Mouse (Mus musculus): ENCODE results near the gene Nebl.

The Nebl gene

DNA sequence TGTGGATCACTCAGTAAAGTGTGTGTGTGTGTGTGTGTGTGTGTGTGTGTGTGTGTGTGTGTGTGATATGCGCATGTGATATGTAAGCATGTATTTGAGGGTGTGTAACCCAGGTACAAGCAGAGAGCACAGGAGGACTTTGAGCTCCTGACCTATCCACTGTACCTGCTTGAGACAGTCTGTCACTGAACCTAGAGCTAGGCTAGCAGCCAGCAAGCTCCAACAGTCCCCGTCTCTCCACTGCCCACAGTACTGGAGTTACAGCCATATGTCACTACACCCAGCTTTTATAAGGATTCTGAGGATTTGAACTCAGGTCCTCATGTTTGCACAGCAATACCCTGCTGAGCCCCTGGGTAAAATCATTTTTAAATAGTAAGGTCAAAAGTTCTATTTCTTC, 215.6 kb downstream of the Nebl start:
- no peak for DNase-seq (ENCODE audit: low read depth)

DNA sequence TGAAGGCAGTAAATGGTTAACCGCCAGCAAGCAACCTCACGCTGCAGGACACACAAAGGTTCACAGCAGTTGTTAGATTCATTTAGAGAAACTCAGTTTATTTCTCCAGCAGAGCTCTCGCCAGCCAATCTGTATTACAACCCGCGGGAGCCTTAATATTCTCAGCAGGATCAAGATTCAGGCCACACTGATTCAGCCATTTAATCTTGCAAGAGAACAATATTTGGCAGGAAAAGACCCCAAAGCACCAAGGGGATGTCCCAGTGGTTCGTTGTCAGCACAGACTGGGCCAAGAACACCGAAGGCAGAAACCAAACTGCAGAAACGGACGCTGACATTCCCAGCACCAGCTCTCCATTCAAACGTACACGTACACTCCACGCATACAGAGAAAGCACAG, 216.5 kb downstream of the Nebl start:
- DNase-seq (ENCODE audit: low read depth): no peak

DNA sequence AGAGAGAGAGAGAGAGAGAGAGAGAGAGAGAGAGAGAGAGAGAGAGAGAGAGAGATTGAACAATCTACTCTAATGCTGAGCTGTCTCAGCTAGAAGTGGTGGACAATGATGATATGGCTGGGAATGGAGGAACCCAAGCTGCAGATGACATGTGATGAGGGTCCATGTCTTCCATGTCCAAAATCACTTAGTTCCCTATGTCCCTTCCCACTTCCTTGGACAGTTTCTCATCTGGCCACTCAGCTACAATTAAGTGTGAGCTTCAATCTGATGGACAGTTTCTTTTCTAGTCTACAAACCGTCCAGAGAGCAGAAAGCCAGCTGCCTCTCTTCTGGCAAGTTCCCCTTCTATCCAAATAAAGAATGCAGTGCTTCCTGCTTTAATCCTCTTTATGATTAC, 221.3 kb downstream of the Nebl start:
- no peak for DNase-seq (ENCODE audit: low read depth)

DNA sequence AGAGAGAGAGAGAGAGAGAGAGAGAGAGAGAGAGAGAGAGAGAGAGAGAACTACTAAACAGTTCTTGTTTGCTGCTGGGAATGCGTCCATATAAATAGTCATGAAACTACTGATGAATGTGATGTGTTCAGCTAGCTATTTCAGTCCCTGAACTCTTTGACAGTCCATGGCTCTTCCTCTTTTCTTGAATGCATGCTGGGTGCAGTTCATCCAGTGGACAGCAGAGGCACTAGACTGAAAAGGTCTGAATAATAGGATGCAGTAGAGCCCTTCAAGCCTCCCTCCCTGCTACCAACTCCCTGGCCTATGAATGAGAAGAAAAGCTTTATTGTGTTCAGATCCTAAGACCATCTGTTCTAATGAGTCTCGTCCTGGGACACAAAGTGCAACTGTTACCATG, 223.9 kb downstream of the Nebl start:
- DNase-seq (ENCODE audit: low read depth): no peak

DNA sequence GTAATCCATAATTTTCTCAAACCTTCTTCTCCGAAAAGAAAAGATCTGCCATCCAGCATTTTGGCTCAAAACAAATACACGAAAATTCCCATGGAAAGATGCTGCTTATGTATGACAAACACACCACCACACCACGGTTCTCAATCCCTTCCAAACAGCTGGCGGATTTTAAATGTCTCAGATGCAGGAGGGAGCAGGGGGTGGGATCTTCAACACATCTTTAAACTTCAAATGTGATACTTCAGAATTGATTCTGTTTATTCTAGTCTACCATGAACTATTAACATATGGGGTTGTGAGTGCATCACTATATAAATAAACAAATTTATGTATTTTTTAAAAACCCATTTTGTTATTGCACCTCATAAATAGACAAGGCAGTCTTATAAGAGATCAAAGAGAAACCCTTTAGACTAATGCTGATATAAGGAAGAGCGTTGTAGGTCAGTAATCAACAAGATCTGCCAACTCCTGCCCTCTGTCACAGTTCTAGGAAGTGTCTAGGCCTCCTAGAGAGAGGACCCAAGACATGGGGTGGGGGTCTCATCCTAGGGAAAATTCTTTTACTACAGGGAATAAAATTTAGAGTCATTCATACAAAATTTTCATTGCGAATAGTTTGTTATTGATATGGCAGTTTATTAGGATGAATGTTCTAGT, 227.0 kb downstream of the Nebl start:
- no peak for DNase-seq (ENCODE audit: low read depth)

DNA sequence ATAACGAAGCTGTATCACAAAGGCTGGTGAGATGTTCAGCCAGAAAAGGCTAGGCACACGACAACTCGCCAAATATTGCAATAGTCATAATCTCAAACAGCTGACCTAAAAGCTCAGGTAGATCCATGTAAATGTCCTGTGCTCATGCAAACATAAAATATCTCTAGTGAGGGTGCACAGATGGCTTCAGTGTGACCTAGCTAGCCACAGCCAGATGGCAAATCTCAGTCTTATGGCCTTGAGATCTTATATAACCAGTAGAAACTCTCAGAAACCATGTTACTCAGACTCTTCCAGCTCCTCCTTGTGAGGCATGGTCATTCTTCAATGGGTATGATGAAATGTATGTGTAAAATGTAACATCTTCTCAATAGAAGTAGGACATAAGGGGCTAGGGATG, 230.2 kb downstream of the Nebl start:
- DNase-seq (ENCODE audit: low read depth): no peak

DNA sequence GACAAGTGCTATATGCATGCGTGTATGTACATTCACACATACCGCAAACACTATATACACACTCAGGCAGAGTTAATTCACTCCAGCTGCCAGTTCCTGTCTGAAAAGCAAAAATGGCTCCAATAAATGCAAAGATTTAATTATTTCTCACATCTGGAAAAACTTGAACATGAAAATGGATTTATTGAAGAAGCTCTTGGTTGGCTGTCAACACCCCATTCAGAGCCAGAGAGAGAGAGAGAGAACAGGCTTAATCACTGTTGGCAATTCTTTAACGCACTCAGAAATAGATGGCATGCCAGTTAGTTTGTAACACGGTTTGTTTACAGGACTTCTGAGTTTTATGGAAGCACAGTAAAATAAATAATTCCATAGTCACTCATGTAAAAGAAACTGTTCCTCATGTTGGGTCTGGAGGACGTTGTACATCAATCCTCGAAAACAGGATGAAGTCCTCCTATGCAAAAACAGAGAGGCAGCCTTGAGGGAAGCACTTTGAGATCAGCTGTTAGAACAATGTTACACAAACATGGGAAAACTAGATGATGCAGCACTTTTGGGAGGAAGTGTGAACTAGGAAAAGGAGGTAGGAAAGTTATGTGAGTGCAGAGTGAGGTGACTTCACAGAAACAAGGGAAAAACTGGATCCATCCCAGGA, 265.6 kb downstream of the Nebl start:
- DNase-seq (ENCODE audit: low read depth): no peak

DNA sequence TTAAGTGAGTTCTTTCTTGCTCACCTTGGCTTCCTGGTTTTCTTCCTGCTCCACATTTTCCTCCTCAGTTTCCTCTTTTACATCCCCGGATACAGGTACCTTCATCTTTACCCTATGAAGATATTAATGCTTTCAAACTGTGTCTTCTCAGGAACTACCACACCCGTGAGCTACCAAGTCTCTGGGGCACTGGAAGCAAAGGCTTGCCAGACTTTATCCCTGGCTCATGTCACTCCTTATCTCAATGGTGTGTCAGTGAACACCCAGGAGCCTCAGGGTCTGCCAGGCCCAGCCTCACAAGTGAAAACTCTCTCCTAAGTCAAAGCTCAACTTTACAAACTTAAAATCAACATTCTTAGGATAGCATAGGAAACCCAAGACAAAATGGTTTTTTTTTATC, 270.8 kb downstream of the Nebl start:
- no peak for DNase-seq (ENCODE audit: low read depth)

DNA sequence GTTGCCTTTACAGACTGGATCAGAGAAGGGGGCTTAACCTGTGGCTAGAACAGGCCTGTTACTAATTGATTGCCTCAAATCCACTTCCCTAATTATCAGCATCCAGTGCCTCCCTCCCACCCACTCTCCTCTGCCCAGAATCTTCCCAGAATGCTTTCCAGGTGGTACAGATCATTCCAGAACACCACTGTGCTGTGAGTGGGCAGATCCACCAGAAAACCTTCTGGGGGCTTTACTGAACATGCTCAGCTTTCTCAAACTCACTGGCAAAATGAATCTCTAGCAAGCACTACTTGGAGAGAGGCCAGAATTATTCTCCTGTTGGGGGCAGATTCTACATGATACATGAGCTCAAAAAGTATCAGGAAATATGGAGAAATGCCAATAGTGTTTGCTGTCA, 277.6 kb downstream of the Nebl start:
- DNase-seq (ENCODE audit: low read depth): no peak

DNA sequence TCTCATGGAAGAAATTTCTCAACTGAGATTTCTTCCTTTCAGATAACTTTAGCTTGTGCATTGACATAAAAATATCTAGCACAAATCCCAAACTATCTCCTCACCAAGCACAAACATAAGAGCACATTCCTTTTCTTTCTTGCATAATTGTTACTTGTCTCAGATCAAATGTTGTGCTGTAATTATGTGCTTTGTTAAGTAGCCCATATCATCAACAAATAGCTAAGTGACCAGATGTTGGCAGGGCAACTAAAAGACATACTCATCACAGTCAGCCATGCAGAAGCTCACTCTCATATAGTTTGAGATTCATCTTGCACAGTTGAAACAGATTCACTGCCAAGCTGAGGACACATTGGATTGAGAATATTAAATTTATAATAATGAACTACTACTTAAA, 282.9 kb downstream of the Nebl start:
- no peak for DNase-seq (ENCODE audit: low read depth)

DNA sequence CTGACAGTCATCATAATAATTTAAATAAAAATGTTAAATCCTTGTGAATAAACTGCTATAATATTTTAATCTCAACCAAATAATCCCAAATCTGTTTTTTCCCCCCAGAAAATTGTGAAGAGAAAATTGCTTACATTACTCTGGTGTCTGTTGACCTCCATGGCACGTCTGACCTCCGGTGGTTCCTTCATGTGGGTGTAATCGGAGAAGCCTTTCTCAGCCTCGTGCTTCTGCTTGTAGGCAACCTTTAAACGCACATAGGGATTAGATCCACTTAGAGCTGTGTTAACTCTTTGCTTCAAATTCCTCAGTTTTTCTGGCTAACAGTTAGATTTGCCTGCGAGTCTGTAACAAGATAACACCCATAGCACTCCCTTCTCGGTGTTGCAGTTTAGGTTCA, 287.7 kb downstream of the Nebl start:
- DNase-seq (ENCODE audit: low read depth): no peak

DNA sequence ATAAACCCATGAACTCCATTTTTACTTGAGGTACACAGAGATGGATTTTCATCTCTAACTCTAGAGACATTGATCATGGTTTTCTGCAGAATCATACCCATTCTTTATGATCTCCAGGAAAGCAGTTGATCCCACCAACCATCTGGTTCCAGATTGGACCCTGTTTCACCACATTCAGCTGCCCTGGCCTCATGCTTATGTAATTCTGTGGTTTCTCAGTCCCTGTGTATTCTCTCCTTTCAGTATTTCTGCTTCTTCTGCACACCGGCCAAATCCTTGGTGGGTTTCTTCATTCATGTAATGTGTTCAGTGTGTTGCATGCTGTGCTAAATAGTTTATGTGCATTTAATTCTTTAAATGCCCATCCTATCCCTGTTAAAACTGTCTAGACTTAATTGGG, 292.9 kb downstream of the Nebl start:
- DNase-seq (ENCODE audit: low read depth): no peak

DNA sequence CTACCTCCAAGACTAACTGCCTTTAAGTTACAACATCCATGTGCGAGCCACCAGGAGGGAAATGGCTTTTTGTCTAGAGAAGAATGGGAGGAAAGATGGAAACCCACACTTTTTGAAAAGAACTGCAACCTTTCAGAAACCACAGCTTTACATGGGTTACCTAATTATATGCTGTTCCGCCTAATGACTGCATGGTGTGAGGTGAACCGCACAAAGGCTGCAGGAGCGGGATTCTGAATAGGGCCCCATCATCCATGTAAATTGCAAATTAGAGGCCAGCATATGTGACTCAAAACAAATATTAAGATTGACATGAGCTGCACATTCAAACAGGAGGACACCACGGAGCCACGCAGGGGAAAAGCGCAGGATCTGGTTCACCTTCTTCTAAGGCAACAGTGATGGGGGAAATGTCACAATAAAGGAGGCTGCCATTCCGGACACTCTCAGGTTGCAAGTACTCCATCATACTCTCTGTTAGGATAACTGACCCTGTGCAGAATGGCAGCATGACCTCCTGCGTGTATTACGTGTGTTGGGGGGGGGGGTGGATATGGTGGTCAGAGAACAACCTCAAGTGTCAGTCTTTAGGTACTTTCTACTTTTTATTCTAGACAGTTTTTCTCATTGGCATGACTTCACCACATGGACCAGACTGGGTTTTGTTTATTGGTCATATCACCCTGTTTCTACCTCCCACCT, 294.4 kb downstream of the Nebl start:
- DNase-seq (ENCODE audit: low read depth): no peak

DNA sequence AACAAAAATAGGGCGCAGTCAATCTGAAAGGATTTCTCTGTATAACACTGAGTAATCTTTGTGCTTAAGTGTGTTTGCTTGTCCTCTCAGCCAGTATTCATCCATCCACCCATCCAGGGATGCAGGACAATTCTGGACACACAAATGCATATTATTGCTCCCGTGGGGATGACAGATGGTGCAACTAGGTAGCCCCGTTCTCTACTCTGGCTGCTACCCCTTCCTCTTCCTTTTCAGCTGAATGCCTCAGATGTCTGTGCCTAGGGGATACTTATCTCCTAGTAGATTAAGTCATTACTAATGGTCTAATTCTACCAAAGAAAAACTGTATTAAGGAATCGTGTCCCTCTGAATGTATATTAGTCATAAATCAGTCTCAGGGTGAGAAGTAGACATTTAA, 296.0 kb downstream of the Nebl start:
- DNase-seq (ENCODE audit: low read depth): no peak

DNA sequence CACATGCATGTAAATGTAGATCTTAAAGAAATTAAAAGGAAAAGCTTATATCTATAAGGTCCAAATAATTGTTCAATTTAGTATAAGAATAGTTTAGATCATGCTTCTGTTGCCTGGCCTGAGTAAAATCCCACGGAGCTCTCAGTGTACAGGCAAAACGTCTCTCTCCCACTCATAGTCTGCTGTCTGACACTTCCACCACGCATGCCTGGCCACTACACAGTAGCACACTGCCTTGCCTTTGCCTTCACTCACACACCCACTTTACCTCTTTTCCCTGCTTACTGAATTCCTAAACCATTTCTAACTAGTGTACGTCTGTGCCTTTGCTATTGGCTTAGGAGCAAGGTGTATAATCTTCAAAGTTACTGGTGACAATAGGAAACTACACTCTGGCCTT, 302.2 kb downstream of the Nebl start:
- no peak for DNase-seq (ENCODE audit: low read depth)

DNA sequence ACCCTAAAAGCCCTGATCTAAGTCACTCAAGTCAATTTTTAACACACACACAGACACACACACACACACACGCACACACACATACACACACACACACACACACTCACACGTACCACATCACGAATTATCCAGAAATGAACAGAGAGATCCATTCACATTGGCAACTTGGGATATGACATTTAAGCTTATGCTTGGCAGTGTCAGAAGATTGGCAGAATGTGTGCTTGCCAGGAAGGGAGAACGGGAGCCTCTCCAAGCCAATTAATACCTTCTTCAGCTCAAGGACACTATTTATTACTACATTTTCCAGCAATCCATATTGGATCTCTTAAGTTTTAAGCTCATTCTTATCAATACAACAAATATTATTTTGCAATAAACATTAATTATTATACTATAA, 303.1 kb downstream of the Nebl start:
- DNase-seq (ENCODE audit: low read depth): no peak

DNA sequence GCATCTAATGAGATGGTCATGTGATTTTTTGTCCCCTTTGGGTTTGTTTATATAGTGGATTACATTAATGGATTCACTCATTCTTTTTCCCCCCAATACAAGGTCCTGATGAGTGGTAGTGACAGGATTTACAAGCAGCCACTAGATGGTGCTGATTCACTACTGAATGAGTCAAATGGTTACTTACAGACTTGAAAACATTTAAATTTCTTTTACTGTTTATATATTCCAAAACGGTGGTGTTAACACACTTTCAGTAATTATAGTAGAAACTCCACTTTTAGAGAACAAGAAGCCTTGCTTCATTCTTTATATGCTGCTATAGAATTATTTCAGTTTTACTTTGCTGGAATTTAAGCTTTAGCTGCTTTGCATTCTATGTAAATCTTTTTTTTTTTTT, 308.3 kb downstream of the Nebl start:
- peak; percentile 63 for DNase-seq (ENCODE audit: low read depth)

DNA sequence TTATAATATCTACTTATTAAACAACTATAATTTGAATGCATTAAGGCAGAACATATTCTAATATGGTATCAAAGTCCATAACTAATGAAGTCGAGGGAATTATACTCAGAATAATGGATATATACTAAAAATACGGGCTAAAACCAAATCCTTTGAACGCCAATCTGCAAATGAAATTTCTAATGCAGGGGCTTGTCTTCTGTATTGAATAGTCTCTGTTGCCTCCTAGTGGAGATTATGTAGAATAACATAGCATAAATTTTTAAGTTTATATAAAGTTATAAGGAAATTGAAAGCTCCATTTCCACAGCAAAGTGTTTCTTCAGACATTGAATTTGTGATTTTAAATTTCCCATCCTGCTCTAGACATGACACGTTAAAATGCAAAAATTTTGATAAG, 315.9 kb downstream of the Nebl start:
- DNase-seq (ENCODE audit: low read depth): peak; percentile 28

DNA sequence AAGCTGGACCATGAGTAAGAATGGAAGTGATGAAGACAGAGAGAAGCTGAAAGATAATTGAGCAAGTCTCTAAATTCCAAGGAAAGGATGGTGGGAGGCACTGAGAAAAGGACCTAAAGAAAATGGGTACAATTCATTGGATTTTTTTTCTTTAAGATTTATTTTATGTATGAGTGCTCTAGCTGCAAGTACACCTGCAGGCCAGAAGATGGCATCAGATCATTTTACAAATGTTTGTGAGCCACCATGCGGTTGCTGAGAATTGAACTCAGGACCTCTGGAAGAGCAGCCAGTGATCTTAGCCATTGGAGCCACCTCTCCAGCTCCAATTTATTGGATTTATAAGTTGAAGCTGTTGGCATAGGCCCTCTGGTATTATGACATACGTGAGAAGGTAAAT, 316.9 kb downstream of the Nebl start:
- no peak for DNase-seq (ENCODE audit: low read depth)

DNA sequence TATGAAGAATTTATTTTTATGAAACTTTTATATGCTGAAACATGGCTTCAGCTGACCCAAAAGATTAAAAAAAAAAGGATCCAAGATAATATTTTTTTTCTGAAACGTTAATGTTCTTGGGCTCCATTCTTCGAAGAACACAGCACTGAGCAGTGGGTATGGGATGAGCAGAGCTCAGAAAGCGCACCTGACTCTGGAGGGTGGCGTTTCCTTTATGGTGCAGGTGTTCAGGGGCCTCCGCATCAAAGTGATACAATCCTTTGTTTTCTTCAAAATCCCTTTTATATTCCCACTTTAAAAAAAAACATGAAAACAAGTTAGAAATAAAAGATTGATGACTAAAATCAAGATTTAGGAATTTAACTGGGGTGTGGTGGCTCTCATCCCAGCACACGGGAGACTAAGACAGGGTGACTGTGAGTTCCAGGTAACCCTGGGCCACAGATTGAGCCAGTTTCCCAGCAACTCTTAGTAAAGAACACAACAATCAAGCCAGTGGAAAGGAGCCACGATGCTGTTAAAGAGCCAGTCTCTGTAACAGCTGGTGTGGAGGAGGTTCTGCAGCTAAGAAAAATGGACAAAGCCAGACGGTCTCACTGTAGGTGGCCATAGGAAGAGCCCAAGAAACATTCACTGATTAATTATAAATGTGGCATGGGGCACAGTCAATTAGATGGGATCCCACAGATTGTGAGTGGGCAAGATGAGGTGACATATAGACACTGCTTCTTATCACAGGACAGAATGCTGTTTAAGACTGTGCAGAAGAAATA, 317.6 kb downstream of the Nebl start:
- no peak for DNase-seq (ENCODE audit: low read depth)

DNA sequence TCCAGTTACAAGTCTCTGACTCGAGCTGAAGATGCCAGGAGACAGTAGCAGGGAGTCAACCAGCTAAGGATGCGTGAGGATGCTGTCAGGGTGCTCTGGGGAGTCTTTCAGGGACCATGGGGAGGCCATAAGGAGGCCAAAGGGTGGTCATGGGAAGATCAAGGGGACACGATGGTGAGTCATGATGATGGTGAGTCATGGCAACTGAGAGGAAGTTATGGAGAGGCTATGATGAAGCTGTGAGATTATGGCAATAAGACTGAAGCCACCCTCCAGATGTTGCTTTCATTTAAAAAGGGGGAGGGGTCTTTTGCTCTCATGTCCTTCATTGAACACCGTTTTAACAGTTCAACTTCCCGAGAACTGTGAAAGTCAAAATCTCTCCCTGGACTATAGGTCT, 322.0 kb downstream of the Nebl start:
- DNase-seq (ENCODE audit: low read depth): no peak

DNA sequence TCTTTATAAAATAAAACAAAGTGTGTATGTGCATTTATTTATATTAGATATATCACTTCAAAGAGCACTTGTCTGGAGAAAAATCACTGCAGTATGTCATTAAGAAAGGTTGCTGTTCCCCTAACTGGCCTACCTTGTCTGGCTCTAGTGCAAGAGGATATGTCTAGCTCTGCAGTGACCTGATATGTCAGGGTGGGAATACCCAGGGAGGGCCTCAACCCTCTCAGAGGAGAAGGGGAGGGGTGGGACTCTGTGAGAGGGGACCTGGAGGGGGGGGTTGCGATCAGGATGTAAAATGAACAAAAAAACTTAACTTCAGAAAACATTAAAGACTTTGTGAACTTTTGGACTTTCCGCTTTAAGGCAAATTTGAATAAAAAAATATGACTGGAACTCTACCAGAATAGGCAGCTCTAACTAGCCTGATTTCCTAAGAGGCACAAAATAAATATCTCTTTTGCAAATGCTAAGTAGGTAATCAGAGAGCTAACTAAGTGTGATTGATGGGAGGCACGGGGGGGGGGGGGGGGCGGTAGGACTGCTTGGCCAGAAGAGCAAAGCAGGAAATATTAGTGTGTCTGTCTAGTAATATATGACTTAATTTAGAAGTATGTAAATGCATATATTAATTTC, 325.2 kb downstream of the Nebl start:
- DNase-seq (ENCODE audit: low read depth): no peak
